Mouse (Mus musculus): ENCODE measurements around the gene Calr4.

Calr4 gene

GRCm38 (mm10) chr4:109236186-109236879 is 2.0 kb downstream of the Calr4 start:
- DNase-seq (ENCODE audit: low spot score), result no peak

DNA sequence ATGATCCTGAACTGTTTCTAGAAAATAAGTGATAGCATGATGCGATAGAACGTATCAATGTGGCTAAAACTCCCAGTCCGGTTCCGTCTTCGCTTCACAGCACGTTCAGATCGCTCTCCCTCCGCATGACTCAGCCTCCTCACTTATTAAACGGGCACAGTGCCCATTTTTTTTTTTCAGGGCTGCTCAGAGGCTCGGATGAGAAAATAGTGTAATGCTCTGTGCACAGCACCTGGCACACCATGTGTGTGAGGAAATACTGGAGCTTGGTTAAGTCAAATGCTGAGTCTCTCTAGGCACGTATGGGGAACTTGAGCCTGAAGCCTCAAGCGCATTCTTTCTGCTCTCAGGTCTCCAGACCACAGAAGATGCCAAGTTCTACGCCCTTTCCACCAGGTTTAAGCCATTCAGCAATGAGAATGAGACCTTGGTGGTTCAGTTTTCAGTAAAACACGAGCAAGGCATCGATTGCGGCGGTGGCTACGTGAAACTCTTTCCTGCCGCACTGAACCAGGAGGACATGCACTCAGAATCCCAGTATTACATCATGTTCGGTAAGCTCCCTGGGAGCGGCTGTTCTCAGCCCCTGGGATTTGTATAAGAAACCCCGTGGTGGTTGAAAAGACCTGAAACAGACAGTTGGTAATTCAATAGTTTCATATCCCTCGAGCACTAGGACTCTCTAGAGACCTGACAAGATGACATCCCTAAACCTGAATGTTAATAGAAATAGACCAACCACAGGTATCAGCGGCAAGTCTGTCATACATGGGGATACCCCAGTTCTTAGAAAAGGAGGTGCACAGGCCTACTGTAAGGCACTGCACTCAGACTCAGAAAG is 4.4 kb downstream of the Calr4 start:
- no peak for DNase-seq (ENCODE audit: low spot score)

DNA sequence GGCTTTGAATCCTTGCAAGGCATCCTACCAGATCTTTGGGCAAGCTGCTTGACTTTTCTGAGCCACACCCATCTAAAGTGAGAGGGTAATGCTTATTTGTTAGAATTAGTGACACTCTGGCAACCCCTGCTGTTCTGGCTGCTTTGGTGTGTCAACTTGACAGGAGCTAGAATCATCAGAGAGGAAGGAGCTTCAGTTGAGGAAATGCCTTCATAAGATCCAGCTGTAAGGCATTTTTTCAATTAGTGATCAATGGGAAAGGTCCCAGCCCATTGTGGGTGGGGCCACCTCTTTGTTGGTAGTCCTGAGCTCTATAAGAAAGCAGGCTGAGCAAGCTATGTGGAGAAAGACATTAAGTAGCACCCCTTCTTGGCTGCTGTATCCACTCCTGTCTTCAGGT is 6.9 kb downstream of the Calr4 start:
- DNase-seq (ENCODE audit: low spot score), result no peak

DNA sequence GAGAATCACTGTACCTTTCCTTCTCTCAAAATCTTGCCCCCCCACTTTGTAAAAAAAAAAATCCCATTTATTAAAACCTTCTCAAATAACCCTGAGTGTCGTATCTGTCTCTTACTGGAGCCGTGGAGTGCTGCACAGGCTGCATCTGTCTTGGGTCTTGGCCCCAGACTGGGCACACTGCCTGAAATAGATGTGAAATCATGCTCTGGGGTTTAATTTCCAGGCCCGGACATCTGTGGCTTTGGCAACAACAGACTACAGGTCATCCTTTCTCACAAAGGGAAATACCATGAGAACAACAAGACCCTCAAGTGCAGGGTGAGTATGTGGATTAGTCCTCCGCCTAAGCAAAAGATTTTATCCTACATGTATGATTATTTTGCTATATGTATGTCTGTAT is 7.6 kb downstream of the Calr4 start:
- no peak for DNase-seq (ENCODE audit: low spot score)

GRCm38 (mm10) chr4:109244506-109244905 is 10.2 kb downstream of the Calr4 start:
- DNase-seq (ENCODE audit: low spot score), result no peak

GRCm38 (mm10) chr4:109245016-109245620 is 10.8 kb downstream of the Calr4 start:
- DNase-seq (ENCODE audit: low spot score), result no peak

DNA sequence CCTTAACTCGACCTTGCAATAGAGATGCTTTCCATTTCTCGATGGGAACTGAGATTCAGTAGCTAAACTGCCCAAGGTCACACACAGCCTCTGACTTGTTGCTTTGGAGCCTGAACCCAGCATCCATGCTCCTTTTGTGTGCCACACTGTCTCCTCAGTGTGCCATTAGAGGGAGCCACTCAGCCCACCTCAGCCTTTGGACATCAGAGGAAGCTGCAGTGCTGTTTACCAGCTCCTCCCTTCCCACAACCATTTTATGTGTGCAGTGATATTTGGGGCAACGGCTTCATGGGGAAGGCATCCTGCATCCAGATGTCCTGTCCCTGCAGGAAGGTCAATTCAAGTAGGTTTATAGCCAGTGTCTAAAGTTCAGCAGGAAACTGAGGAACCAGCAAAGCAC is 17.3 kb downstream of the Calr4 start:
- peak; percentile 52 for DNase-seq (ENCODE audit: low spot score)

- no peak for DNase-seq (ENCODE audit: low spot score)
These were observed 17.9 kb downstream of the Calr4 start for GRCm38 (mm10) chr4:109252199-109252598.

DNA sequence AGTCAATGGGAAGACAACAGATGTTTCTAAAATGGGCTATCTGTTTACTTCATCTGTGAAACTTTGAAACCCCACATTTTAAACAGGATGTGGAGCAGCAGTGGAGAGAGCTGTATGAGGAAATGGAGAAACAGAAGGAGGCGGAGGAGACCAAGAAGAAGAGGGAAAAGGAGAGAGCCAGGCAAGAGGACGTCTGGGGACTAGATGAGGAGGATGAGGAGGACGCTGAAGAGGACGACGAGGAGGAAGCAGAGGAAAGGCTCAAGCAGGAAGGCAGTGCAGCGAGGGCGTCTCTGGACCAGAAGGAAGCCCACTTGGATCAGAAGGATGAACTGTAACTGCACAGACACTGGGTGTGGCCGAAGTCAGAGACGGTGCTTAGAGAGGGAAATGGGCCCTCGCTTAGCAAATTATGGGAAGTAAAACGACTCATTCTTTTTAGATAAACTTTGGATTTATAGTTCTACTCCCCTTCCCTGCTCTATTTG is 19.4 kb downstream of the Calr4 start:
- no peak for DNase-seq (ENCODE audit: low spot score)

DNA sequence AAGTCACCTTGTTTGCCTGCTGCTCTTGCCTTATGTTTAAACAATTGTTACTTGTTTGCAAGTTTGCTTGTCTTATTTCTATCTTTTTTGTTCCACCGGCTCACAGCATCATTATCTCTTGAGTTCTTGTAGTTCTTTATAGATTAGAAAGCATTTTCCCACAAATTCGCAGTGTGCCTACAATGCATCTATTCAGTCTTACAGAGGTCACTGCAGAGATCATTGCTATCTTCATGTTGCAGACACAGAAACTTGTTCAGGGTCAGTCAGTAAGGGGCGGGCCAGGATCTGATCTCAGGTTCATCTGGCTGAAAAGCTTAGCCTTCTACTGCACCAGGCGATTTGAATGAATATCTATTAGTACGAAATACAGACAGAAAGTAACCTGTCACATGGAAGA is 20.2 kb downstream of the Calr4 start:
- DNase-seq (ENCODE audit: low spot score), result no peak

DNA sequence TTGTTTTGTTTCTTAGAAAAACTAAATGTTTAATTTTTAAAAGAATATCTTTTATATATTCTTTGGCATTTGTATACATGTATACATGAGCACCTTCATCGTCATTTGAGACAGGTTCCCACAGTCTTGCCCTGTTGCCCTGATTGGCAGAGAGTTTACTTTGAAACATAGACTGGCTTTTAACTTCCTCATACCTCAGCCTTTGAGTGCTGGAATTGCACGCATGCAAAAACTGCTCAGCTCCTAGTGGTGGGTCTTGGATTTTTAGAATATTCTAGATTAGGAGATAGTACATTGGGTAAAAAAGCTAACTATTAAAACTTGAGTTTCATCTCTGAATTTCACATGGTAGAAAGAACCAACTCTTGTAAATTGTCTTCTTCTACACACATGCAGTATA is 21.0 kb downstream of the Calr4 start:
- no peak for DNase-seq (ENCODE audit: low spot score)

- no peak for DNase-seq (ENCODE audit: low spot score)
These were observed 21.6 kb downstream of the Calr4 start for GRCm38 (mm10) chr4:109255727-109256417.

- no peak for DNase-seq (ENCODE audit: low spot score)
These were observed 22.5 kb downstream of the Calr4 start for GRCm38 (mm10) chr4:109256791-109257190.

DNA sequence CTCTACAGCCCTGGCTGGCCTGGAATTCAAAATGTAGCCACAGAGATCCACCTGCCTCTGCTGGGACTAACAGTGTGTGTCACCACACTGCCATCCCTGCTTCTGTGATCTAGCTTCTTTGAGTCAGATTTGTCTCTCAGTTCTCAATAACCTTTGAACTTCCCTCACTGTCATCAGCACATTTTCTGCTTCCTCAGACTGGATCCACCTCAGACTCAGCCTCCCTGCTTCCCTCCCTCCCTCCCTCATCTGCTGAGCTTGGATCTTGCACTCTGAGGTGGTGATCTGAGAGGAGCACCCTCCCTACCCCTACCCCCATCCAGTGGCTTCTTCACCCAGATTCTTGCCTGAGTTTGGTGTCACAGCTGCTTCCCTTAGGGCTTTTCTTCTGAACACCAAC is 23.4 kb downstream of the Calr4 start:
- DNase-seq (ENCODE audit: low spot score), result no peak

GRCm38 (mm10) chr4:109262068-109262467 is 27.8 kb downstream of the Calr4 start:
- DNase-seq (ENCODE audit: low spot score), result no peak

GRCm38 (mm10) chr4:109266056-109266455 is 31.8 kb downstream of the Calr4 start:
- DNase-seq (ENCODE audit: low spot score), result no peak

- no peak for DNase-seq (ENCODE audit: low spot score)
These were observed 32.5 kb downstream of the Calr4 start for GRCm38 (mm10) chr4:109266744-109267143.

GRCm38 (mm10) chr4:109267452-109267851 is 33.2 kb downstream of the Calr4 start:
- no peak for DNase-seq (ENCODE audit: low spot score)

DNA sequence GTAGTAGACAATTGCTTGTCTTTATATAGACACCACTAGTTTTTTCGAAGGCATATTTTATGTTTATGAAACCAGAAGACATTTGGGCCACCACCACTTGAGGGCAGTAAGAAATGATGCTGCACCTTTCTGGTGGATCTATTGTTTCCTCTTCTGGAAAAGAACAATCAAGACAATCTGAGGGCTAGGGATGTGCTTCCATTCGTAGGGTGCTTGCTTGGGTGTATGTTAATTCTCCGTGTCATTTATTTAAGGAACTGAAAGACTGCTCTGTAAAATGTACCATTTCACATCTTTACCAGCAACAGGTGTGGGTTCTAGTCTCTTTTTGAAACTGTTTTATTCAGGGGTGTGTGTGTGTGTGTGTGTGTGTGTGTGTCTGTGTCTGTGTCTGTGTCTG is 34.6 kb downstream of the Calr4 start:
- DNase-seq (ENCODE audit: low spot score), result no peak

DNA sequence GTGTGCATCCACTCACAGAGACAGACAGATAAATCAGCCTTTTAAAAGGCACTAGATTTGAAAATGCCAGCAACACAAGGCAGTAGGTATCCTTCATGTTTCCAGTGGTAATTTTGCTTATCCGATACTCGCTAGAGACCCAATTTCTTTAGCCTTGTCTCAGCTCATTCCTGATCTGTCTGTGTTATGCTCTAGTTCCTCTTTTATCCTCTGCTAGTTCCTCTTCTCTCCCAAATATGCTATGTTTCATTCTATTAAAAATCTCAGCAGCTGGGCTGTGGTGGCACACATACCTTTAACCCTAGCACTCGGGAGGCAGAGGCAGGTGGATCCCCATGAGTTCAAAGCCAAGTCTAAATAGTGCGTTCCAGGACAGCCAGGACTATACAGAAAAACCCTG is 37.5 kb downstream of the Calr4 start:
- DNase-seq (ENCODE audit: low spot score), result no peak

GRCm38 (mm10) chr4:109273586-109274240 is 39.4 kb downstream of the Calr4 start:
- DNase-seq (ENCODE audit: low spot score), result peak; percentile 7

Measured in T-cell, adult 2 months (primary cell).